Mouse (Mus musculus) intestine, postnatal 0 days (tissue): ENCODE results near the gene Lbx1. TPM values are rescaled to one million over a fixed set of nuclear protein-coding genes. Genes with fewer than 3 reads are reported as not detected.

Experiments
- ATAC-seq: fragments of 200-750 bp; cut with Nextera tagmentation; 2 replicates; pipeline ENCODE4 v1.8.0; 2017; ENCODE audit warnings: mild to moderate bottlenecking, moderate TSS enrichment, moderate library complexity
- H3K27ac ChIP-seq: fragments of 300-500 bp; sonication (generic); 2 replicates; pipeline ENCODE4 v1.5.1; 2014; ENCODE audit warnings: mild to moderate bottlenecking, low read depth, low read length, moderate library complexity
- H3K27me3 ChIP-seq: fragments of 300-500 bp; sonication (generic); replicated peaks from 2 replicates; pipeline ENCODE4 v1.6.1; 2014; ENCODE audit warnings: low read length, mixed read lengths; ENCODE audit not compliant: control insufficient read depth, insufficient read depth
- H3K36me3 ChIP-seq: fragments of 300-500 bp; sonication (generic); 2 replicates; pipeline ENCODE4 v1.6.1; 2014; ENCODE audit warnings: mild to moderate bottlenecking, moderate library complexity; ENCODE audit not compliant: control insufficient read depth, insufficient read depth
- H3K4me1 ChIP-seq: fragments of 300-500 bp; sonication (generic); replicated peaks from 2 replicates; pipeline ENCODE4 v1.6.1; 2014; ENCODE audit warnings: antibody characterized with exemption, low read length, mixed read lengths; ENCODE audit not compliant: control insufficient read depth, insufficient read depth
- H3K4me2 ChIP-seq: fragments of 300-500 bp; sonication (generic); replicated peaks from 2 replicates; pipeline ENCODE4 v1.6.1; 2014; ENCODE audit warnings: low read depth, mild to moderate bottlenecking, moderate library complexity
- H3K4me3 ChIP-seq: fragments of 300-500 bp; sonication (generic); 2 replicates; pipeline ENCODE4 v1.5.1; 2014; ENCODE audit warnings: low read depth, low read length
- H3K9ac ChIP-seq: fragments of 300-500 bp; sonication (generic); 2 replicates; pipeline ENCODE4 v1.6.1; 2014; ENCODE audit warnings: mild to moderate bottlenecking, low read depth, low read length
- H3K9me3 ChIP-seq: fragments of 300-500 bp; sonication (generic); 2 replicates; pipeline ENCODE4 v1.6.1; 2016; ENCODE audit warnings: mixed run types; ENCODE audit not compliant: control insufficient read depth
- CTCF ChIP-seq: sonication (generic); IDR thresholded peaks from 2 replicates; pipeline ENCODE4 v1.5.1; 2016; ENCODE audit warnings: low read depth, mild to moderate bottlenecking, control low read depth, antibody characterized with exemption, moderate library complexity
- WGBS: fragments of 180-500 bp; shearing (Covaris S2); extraction: QIAGEN DNeasy Blood & Tissue Kit; methylation state at CpG from one replicate; pipeline ENCODE4 v1.1.7; 2014; 5-methylcytosine and 5-hydroxymethylcytosine counted together
- polyA plus RNA-seq: library from polyadenylated mRNA; unstranded; fragments of >200 nt; fragmentation: Nextera tagmentation; extraction: Ambion mirVana; gene quantifications from 2 replicates; pipeline ENCODE4 v1.2.1, GENCODE M21; 2015

The Lbx1 gene
- polyA plus RNA-seq, 1 experiment from 2014 or later: not detected

GRCm38 (mm10) chr19:45254806-45255205, 19.2 kb upstream of the Lbx1 start:
- 81% methylated on average over 7 of the region's 7 CpGs for WGBS
- no peak for TF ChIP-seq CTCF
- ATAC-seq: no peak
- Histone ChIP-seq H3K4me2 (no peak overlapping the region), H3K36me3 (no peaks in the 10 kb centered on the region), H3K27me3 (peaks cover 7% of the 10 kb centered on the region), H3K9ac (no peak overlapping the region), H3K9me3 (no peaks in the 10 kb centered on the region), H3K4me3 (no peak overlapping the region), H3K27ac (no peak overlapping the region), H3K4me1 (no peaks in the 10 kb centered on the region)

- 48% methylated on average over 3 of the region's 3 CpGs for WGBS
- Histone ChIP-seq H3K27me3 (peaks cover 16% of the 10 kb centered on the region), H3K4me3 (no peak overlapping the region), H3K9me3 (no peaks in the 10 kb centered on the region), H3K27ac (no peak overlapping the region), H3K36me3 (no peaks in the 10 kb centered on the region), H3K4me1 (no peaks in the 10 kb centered on the region), H3K9ac (no peak overlapping the region), H3K4me2 (no peak overlapping the region)
- ATAC-seq: no peak
- no peak for TF ChIP-seq CTCF
These were observed 16.8 kb upstream of the Lbx1 start for GRCm38 (mm10) chr19:45252436-45252835.

- no peak overlapping the region for H3K4me3 ChIP-seq
- WGBS: 77% methylated on average over 19 of the region's 19 CpGs
- H3K4me2 ChIP-seq: no peak overlapping the region
- no peaks in the 10 kb centered on the region for H3K4me1 ChIP-seq
- no peak for TF ChIP-seq CTCF
- H3K36me3 ChIP-seq: no peaks in the 10 kb centered on the region
- H3K9ac ChIP-seq: no peak overlapping the region
- H3K27ac ChIP-seq: no peak overlapping the region
- no peaks in the 10 kb centered on the region for H3K9me3 ChIP-seq
- no peak for ATAC-seq
- peaks cover 43% of the 10 kb centered on the region for H3K27me3 ChIP-seq
These were observed 13.1 kb upstream of the Lbx1 start for GRCm38 (mm10) chr19:45248691-45249090.

GRCm38 (mm10) chr19:45243918-45244700, 8.5 kb upstream of the Lbx1 start:
- TF ChIP-seq CTCF: peak; percentile 87
- H3K9me3 ChIP-seq: no peaks in the 10 kb centered on the region
- WGBS: 3% methylated on average over 29 of the region's 29 CpGs

GRCm38 (mm10) chr19:45243264-45243602, 7.6 kb upstream of the Lbx1 start:
- Histone ChIP-seq H3K4me1 (no peaks in the 10 kb centered on the region), H3K4me3 (no peak overlapping the region), H3K9me3 (no peaks in the 10 kb centered on the region), H3K36me3 (no peaks in the 10 kb centered on the region), H3K27me3 (peaks cover 82% of the 10 kb centered on the region), H3K9ac (no peak overlapping the region), H3K27ac (no peak overlapping the region), H3K4me2 (no peak overlapping the region)
- ATAC-seq: no peak
- TF ChIP-seq CTCF: no peak
- WGBS: 7% methylated on average over 5 of the region's 5 CpGs

More at GRCm38 (mm10) chr19:45243918-45244700, 8.5 kb upstream of the Lbx1 start:
- Histone ChIP-seq H3K4me3 (no peak overlapping the region), H3K9ac (no peak overlapping the region), H3K27me3 (peaks cover 78% of the 10 kb centered on the region), H3K27ac (no peak overlapping the region), H3K4me1 (no peaks in the 10 kb centered on the region), H3K36me3 (no peaks in the 10 kb centered on the region), H3K4me2 (no peak overlapping the region)
- no peak for ATAC-seq

- Histone ChIP-seq H3K27me3 (peaks cover 88% of the 10 kb centered on the region), H3K27ac (no peak overlapping the region), H3K4me3 (no peak overlapping the region; the same call in 1 of the 2 replicates), H3K36me3 (no peaks in the 10 kb centered on the region), H3K9ac (no peak overlapping the region), H3K9me3 (no peaks in the 10 kb centered on the region), H3K4me1 (no peaks in the 10 kb centered on the region), H3K4me2 (no peak overlapping the region)
- ATAC-seq: no peak
- no peak for TF ChIP-seq CTCF
- WGBS: 1% methylated on average over 23 of the region's 23 CpGs
These were observed 7.0 kb upstream of the Lbx1 start for GRCm38 (mm10) chr19:45242348-45243263.
